Mouse (Mus musculus) ovary, postnatal 36 days (tissue): ENCODE results near the gene B630019K06Rik.
"Not testable (repeated sequence)": the region's sequence is repeated elsewhere in the genome, so short reads cannot be mapped to it uniquely, and the experiment has no call there.

Experiments used
- DNase-seq: peaks from one replicate; pipeline ENCODE4 v3.0.0; 2022; ENCODE audit warnings: low spot score, mixed read lengths

Gene B630019K06Rik

DNA sequence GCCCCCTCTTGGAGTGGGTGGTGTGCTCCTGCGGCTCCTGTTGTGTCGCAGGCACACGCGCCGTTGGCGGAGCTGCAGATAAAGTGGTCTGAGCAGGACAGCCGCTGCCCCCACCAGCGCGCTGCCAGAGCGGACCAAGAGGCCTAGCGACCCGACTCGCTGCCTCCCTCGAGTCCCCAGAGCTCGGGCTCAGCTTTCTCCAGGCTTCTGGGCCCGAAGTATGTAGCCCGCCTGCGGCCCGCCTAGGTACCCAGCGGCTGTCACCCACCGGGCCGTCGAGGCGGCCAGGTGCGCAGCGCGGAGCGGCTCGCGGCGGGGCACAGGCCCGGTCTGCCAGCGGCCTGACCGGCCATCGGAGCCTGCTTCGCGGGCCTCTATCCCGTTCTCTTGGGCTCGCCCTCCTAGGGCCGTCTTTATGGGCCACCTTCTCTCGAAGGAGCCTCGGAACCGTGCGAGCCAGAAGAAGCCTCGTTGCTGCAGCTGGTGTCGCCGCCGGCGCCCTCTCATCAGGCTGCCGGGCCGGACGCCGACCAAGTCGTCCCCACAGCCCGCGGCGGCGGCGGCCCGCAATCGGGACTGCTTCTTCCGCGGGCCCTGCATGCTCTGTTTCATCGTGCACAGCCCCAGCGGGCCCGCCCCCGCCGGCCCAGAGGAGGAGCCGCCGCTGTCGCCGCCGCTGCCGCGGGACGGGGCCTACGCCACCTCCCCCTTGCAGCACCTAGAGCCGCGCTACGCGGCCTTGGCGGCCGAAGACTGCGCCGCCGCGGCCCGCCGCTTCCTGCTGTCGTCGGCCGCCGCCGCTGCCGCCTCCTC is at the start of gene B630019K06Rik:
B630019K06Rik (plus strand) TSS at position 40 of the 813 bp plus-strand sequence.
- peak; percentile 80 for DNase-seq

DNA sequence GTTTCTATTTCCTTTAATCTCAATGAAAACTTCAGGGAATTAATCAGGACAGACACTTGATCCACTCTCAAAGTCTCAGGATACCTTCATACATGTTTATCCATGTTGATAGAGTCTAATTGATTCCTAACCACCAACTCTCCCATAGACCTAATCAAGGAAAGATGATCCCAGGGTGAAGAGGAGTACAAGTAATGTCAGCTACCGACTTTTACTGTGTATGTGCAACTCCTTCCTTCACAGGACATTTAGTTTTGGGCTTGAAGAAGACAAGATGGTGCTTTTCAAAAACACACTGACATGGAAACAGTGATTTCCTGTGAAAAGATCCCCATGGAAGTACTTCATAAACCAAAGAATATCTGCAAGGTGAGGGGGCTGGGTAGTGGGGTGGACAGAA is 48.5 kb upstream of the B630019K06Rik start, which contains the start of gene Gm6592:
Gm6592 (plus strand) TSS at position 301 of the 400 bp plus-strand sequence.
- DNase-seq, result no peak

DNA sequence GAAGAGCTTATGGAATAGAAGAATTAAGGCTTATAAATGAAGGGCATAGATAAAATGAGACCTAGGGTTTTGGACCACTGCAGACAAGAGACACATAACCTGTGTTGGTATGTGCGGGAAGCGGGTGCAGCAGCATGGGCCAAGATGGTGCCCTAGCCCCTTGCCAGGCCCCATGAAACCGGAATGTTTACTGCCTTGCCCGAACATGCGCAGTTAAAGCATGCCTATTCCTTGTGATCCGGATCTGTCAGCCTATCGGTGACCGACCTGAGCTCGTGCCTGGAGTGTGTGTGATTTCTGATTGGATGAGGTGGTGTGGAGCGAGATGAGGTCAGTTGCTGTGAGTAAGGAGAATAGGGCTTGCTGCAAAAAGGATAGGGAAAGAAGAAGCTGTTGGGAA is 39.7 kb upstream of the B630019K06Rik start:
- DNase-seq, result no peak

DNA sequence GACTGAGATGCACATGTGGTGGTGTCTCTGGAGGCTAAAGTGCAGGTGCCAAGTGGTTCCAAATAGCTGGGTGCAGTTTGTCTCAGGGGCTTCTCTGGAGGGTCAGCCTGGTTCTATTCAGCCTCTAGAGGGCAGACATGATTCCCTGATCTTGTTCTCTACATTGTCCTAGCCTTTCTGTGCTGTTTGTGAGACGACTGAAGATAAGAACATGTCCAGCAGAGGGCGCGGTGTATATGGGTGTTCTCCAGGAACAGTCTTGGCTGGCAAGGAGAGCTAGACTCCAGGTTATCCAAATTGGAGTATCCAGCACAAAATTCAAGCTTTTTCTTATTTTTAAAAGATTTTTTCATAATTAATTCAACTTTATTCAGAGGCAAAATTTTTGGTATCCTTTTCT is 27.9 kb upstream of the B630019K06Rik start:
- DNase-seq, result peak; percentile 46

DNA sequence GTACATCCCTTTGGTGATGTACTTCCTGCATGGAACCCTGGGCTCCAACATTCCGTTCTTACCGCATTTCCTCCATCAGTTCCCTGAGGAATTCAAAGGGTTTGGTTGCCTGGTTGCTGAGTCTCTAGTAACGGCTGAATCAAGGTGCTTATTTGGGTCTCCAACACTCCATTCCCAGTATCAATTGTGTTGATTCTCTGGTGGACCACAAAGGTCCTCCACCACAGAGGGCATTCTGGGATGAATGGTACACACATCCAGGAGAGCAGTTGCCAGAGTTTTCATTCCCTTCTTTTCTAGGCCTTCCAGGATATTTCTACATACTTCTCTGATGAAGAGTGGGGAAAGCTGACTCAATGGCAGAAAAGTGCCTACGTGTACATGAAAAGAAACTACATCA is 18.2 kb upstream of the B630019K06Rik start, which contains the start of gene Gm5751:
Gm5751 (plus strand) TSS at position 301 of the 400 bp plus-strand sequence.
- DNase-seq, result not testable (repeated sequence)

DNA sequence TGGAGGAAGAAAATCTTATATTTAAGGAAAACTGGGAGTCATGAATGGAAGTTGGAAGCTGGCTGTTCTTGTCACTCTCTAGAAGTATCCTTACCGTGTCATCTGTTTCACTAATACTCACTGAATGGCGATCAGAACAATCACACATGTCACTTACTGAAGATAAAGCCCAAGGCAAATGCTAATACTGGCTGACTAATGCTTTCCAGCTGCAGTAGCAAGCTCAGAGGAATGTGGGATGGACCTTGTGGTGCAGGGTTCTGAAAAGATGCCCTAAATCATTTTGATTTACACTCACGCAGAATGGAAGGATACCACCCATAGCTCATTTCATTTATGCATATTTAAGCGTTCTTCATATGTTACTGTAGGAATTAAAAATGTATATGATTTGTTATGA is 7.8 kb upstream of the B630019K06Rik start:
- no peak for DNase-seq

DNA sequence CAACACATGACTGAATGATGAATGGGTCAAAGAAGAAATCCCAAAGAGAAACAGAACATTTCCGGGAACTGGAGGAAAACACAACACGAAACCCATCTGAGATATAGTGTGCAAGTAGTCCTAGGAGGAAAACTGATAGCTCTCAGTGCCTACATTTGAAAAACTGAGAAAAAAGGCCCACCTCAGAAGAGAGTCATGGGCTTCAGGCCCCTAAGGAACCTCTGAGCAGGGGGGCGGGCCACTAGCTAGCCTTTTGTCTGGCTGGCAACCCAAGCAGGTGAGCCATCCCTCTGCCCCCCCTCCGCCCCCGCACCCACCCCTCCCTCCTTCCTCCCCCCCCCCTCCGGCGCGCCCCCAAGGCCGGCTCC is 223 bp upstream of the B630019K06Rik start:
- no peak for DNase-seq

DNA sequence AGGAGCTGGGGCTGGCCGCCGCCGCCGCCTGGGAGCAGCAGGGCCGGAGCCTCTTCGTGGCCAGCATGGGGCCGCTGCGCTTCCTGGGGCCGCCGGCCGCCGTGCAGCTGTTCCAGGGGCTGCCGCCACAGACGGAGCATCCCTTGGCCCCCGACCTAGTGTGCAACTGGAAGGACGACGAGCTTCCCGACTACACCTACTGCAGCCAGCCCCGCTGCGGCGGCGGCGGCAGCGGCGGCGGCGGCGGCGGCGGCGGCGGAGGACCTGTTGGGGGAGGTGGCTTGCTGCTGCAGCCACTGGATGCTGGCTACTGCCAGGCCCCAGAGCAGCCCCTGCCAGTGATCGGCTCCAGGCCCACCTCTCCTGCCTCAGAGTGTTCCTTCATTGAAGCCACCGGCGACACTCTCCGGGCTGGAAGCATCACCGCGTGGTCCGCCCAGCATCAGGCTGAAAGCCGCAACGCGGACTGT is 1.0 kb downstream of the B630019K06Rik start:
- no peak for DNase-seq

DNA sequence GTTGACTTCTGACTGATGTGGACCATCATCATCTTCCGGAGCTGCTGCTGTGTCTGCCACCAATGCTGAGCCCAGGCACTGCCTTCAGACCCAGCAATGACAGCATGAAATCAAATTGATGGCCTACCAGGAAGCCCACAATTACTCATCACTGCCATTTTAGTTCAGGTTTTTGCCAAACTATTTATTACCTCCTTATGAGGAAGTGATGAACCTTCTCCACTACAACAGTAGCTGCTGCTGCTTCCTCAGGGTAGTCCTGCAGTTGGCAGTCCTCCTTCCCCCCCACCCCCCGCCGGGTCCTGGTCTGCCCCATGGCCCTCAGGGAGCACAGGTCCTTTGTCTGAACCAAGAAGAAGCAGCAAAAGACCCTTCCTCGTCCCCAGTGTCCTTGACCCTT is 8.6 kb downstream of the B630019K06Rik start:
- no peak for DNase-seq

DNA sequence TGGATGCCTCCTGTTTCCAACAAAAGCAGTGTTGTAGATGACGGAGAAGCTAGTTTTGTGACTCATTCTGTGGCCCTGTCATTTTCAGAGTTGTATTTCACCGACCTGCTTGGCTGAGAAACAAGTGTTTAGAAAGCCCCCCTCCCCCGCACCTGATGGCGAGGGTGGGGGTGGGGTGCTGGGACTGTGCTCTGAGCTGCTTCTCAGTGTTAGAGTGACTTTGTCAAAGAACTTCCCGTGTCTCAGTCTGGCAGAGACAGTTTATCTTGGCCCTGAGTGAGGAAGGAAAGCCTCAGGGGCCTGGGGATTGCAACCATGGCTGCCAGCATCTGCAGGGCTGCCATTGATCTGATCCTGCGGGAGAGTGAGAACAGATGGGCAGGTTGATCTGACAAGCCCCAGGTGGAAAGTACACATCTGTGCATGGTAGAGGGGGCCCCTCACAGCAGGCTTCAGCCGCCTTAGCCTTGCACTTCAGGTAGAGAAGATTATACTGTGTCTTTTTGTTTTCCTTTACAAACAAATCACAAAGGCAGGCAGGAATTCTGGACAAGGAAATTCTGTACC is 9.8 kb downstream of the B630019K06Rik start:
- DNase-seq, result no peak

DNA sequence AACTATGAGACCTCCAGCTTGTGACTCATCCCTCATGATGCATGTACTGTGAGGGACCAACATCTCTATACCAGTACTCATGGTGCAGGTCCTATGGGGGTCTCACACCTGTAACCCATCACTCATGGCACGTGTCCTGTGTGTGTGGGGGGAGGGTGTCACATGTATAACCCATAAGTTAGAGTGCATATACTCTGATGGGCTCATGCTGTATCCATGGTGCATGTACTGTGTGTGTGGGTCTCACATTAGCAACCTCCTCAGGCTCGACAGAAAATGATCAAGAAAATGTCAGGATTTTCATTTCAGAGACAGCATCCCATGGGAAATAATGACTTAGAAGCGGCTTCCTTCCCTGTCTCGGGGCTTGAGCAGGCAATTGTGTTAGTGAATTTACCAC is 28.9 kb downstream of the B630019K06Rik start:
- no peak for DNase-seq

DNA sequence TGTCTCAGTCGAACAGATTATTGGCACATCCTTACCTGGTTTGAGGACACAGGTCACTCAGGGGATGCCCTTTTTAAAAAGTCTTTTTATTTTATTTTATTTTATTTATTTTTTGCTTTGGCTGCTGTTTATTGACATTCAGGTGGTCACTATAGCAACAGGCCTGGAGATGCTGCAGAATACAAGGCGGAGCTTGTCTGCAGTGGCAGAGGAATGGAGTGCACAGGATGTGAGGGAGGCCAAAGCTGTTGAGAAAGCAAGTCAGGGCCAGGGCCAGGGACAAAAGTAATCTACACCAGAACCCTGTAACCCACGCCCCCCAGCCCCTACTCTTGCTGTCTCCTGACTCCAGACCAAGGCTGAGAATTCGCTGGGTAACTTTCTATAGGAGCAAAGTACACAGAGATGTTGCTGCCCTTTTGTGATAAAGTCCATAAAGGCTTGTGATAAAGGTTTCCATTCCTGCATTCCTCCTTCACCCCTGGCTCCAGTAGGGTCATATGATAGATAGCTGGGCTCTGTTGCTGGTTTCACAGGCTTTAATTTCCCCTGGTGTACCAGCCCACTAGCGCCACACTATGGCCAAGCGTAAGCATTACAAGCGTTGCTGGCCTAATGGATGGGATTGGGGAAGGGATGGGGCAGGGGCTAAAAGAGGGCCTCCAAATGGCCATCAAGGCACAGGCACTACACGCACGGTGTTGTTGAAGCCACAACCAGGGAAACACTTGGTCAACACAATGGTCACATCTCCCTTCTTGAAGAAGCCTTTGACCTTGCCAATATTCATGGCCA is 29.8 kb downstream of the B630019K06Rik start:
- DNase-seq, result peak; percentile 22

DNA sequence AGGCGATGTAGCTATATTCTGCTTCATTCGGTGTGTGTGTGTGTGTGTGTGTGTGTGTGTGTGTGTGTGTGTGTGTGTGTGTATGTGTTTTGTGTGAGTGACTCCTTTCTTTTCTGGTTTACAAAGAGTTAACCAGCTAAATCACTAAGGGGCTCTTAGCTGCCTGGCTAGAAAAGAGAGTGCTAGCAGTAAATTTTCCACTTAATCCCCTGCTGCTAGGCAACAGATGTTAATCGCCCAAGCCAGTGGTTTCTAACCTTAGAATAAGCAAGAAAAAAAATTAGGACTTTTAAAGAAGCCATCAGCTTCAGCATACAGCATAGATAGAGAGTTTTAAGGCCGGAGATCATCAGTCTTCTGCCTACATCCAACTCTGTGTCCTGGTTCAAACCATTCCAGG is 35.1 kb downstream of the B630019K06Rik start:
- no peak for DNase-seq

DNA sequence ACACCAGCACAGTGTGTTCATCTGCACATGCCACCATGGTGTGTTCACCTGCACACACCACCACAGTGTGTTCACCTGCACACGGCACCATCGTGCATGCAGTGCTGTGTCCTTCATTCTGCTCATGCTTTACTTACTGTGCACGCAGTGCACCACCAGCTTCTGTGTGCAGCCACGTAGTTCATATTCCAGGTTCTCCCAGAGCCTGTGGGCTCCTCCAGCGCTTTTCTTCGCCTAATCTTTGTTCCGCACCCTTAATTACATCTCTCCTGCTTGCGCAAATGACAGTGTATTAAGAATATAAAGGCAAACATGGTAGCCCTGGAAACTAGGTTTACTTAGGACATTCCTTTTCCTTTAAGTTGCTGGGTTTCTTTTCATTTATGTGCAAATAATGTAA is 51.9 kb downstream of the B630019K06Rik start:
- DNase-seq, result no peak
